ENCODE assay signal across 17 mouse cellular contexts in genomic region chr14:120292133-120292532, GRCm38 (mm10). TPM values are rescaled to one million over a fixed set of nuclear protein-coding genes. Genes with fewer than 3 reads are reported as not detected.
DNase-seq lines count a peak whose midpoint lies in the region; ATAC-seq lines count a peak whose summit lies in the region.
"Had no signal": no experiment of that assay in that cellular context is flagged by ENCODE, and none has a peak within 500 bp of the region (broad histone marks: within the 10 kb centered on the region; RNA-seq: fewer than 3 reads in every experiment).

No protein-coding gene starts in this region.

- H3K4me2 ChIP-seq in heart, embryonic 12.5 days = peak overlapping the region; percentile 15; the same call in 1 of the 2 replicates
- no peak overlapping the region for H3K4me2 ChIP-seq in embryonic facial prominence, embryonic 13.5 days
- no peak overlapping the region for H3K4me2 ChIP-seq in limb, embryonic 15.5 days
- no peak overlapping the region for H3K4me2 ChIP-seq in midbrain, embryonic 11.5 days
- H3K4me2 ChIP-seq: forebrain, embryonic 13.5 days; hindbrain, embryonic 13.5 days; limb, embryonic 13.5 days; lung, embryonic 14.5 days; midbrain, embryonic 12.5 days; neural tube, embryonic 12.5 days had no signal

- H3K9me3 ChIP-seq in heart, embryonic 12.5 days (replicated peaks) = no peaks in the 10 kb centered on the region
- no peaks in the 10 kb centered on the region for H3K9me3 ChIP-seq in embryonic facial prominence, embryonic 13.5 days
- H3K9me3 ChIP-seq in limb, embryonic 15.5 days = no peaks in the 10 kb centered on the region
- H3K9me3 ChIP-seq in midbrain, embryonic 11.5 days (ENCODE audit: control insufficient read depth, low read length) = no peaks in the 10 kb centered on the region
- H3K9me3 ChIP-seq: forebrain, embryonic 13.5 days; hindbrain, embryonic 13.5 days; limb, embryonic 13.5 days; midbrain, embryonic 12.5 days; neural tube, embryonic 12.5 days had no signal

- ATAC-seq in heart, embryonic 12.5 days (ENCODE audit: insufficient number of reproducible peaks, low FRiP score) = no peak
- no peak for ATAC-seq in embryonic facial prominence, embryonic 13.5 days (ENCODE audit: insufficient number of reproducible peaks, insufficient read depth, low FRiP score, low TSS enrichment, low read depth)
- ATAC-seq in limb, embryonic 15.5 days (ENCODE audit: insufficient number of reproducible peaks, low FRiP score, low TSS enrichment, low read depth) = no peak
- ATAC-seq in activated CD4-positive, CD25-positive, alpha-beta regulatory T cell, adult 4 months = no peak
- no peak for ATAC-seq in midbrain, embryonic 11.5 days (ENCODE audit: low FRiP score)
- ATAC-seq: forebrain, embryonic 13.5 days had no signal

- no peaks in the 10 kb centered on the region for H3K27me3 ChIP-seq in heart, embryonic 12.5 days (replicated peaks)
- H3K27me3 ChIP-seq in embryonic facial prominence, embryonic 13.5 days = no peaks in the 10 kb centered on the region
- no peaks in the 10 kb centered on the region for H3K27me3 ChIP-seq in limb, embryonic 15.5 days
- H3K27me3 ChIP-seq in midbrain, embryonic 11.5 days (ENCODE audit: control insufficient read depth, insufficient read depth, low read length) = no peaks in the 10 kb centered on the region
- H3K27me3 ChIP-seq: forebrain, embryonic 13.5 days; hindbrain, embryonic 13.5 days; limb, embryonic 13.5 days; midbrain, embryonic 12.5 days; neural tube, embryonic 12.5 days had no signal

- 0 out of 2 replicates have a peak overlapping the region, but pooled peaks have one; percentile 53 for H3K9ac ChIP-seq in heart, embryonic 12.5 days
- no peak overlapping the region for H3K9ac ChIP-seq in embryonic facial prominence, embryonic 13.5 days
- no peak overlapping the region for H3K9ac ChIP-seq in limb, embryonic 15.5 days
- H3K9ac ChIP-seq in midbrain, embryonic 11.5 days (ENCODE audit: low read length) = no peak overlapping the region
- H3K9ac ChIP-seq: forebrain, embryonic 13.5 days; hindbrain, embryonic 13.5 days; limb, embryonic 13.5 days; lung, embryonic 14.5 days; midbrain, embryonic 12.5 days; neural tube, embryonic 12.5 days had no signal

- H3K36me3 ChIP-seq in heart, embryonic 12.5 days = peaks cover 18% of the 10 kb centered on the region
- peaks cover 17% of the 10 kb centered on the region for H3K36me3 ChIP-seq in embryonic facial prominence, embryonic 13.5 days
- H3K36me3 ChIP-seq in limb, embryonic 15.5 days = peaks cover 8% of the 10 kb centered on the region; the same call in 1 of the 2 replicates
- H3K36me3 ChIP-seq in midbrain, embryonic 11.5 days (ENCODE audit: control insufficient read depth, insufficient read depth, low read length) = no peaks in the 10 kb centered on the region
- H3K36me3 ChIP-seq: hindbrain, embryonic 13.5 days; neural tube, embryonic 12.5 days had no signal

- peaks cover 92% of the 10 kb centered on the region for H3K4me1 ChIP-seq in heart, embryonic 12.5 days (replicated peaks)
- peaks cover 90% of the 10 kb centered on the region for H3K4me1 ChIP-seq in embryonic facial prominence, embryonic 13.5 days
- peaks cover 83% of the 10 kb centered on the region for H3K4me1 ChIP-seq in limb, embryonic 15.5 days
- H3K4me1 ChIP-seq in midbrain, embryonic 11.5 days (ENCODE audit: control insufficient read depth, insufficient read depth, low read length) = peaks cover under 1% of the 10 kb centered on the region; the same call in 1 of the 2 replicates

- no peak overlapping the region for H3K4me3 ChIP-seq in heart, embryonic 12.5 days
- H3K4me3 ChIP-seq in embryonic facial prominence, embryonic 13.5 days = no peak overlapping the region
- no peak overlapping the region for H3K4me3 ChIP-seq in limb, embryonic 15.5 days
- H3K4me3 ChIP-seq in midbrain, embryonic 11.5 days (ENCODE audit: low read depth, low read length) = no peak overlapping the region
- H3K4me3 ChIP-seq: forebrain, embryonic 13.5 days; hindbrain, embryonic 13.5 days; limb, embryonic 13.5 days; midbrain, embryonic 12.5 days; neural tube, embryonic 12.5 days had no signal

- H3K27ac ChIP-seq in heart, embryonic 12.5 days (ENCODE audit: poor library complexity, severe bottlenecking) = peak overlapping the region; percentile 87
- peak overlapping the region; percentile 13; the same call in 1 of the 2 replicates for H3K27ac ChIP-seq in embryonic facial prominence, embryonic 13.5 days
- H3K27ac ChIP-seq in limb, embryonic 15.5 days = peak overlapping the region; percentile 27; the same call in 1 of the 2 replicates
- no peak overlapping the region for H3K27ac ChIP-seq in midbrain, embryonic 11.5 days (ENCODE audit: low read depth, low read length)
- H3K27ac ChIP-seq: forebrain, embryonic 13.5 days; hindbrain, embryonic 13.5 days; limb, embryonic 13.5 days; midbrain, embryonic 12.5 days; neural tube, embryonic 12.5 days had no signal

- WGBS in heart, embryonic 12.5 days = 63% methylated on average over 5 of the region's 5 CpGs
- WGBS in embryonic facial prominence, embryonic 13.5 days = 61% methylated on average over 5 of the region's 5 CpGs
- WGBS in limb, embryonic 15.5 days = 70% methylated on average over 5 of the region's 5 CpGs
- 86% methylated on average over 5 of the region's 5 CpGs for WGBS in midbrain, embryonic 11.5 days

- DNase-seq in heart, adult 8-10 months (ENCODE audit: low spot score) = no peak
- DNase-seq in 3T3-L1 (ENCODE audit: low read depth, low spot score) = peak; percentile 22
- DNase-seq in midbrain, embryonic 11.5 days (ENCODE audit: low spot score, missing footprints) = no peak
- DNase-seq: cerebellum, adult 18-20 months; kidney, postnatal 10 days; layer of hippocampus, postnatal 36 days; lung, embryonic 14.5 days; right cerebral cortex, adult 18-20 months had no signal

RNA-seq across cellular contexts. Expression of gene Mbnl2, which starts 16.7 kb away (rescaled TPM):
- 108 and 114 TPM in 2 replicates for polyA plus RNA-seq in heart, embryonic 12.5 days (2016; fragmentation: Nextera tagmentation; extraction: Ambion mirVana)
- total RNA-seq in heart, adult 8-10 months (2022) = 100 to 1,000 TPM; 236 to 260 (median 252) TPM
- polyA plus RNA-seq in embryonic facial prominence, embryonic 13.5 days (2015; fragmentation: Nextera tagmentation; extraction: Ambion mirVana) = 146 and 173 TPM in 2 replicates
- polyA plus RNA-seq in limb, embryonic 15.5 days (2015; fragmentation: Nextera tagmentation; extraction: Ambion mirVana) = 163 and 180 TPM in 2 replicates
- 10 to 100 TPM; 44.6 to 46.0 TPM for polyA plus RNA-seq in activated CD4-positive, CD25-positive, alpha-beta regulatory T cell, adult 4 months (2017; shearing (Covaris generic))
- 36.4 and 40.8 TPM in 2 replicates for polyA plus RNA-seq in midbrain, embryonic 11.5 days (2014; fragmentation: Nextera tagmentation; extraction: Ambion mirVana)
